Mouse (Mus musculus) CH12.LX (cell line): ENCODE measurements around the gene Ube4b. TPM values are rescaled to one million over a fixed set of nuclear protein-coding genes. Genes with fewer than 3 reads are reported as not detected.
A peak's percentile ranks its signal among the peaks of the same experiment; 100 is the strongest.

Source experiments
- DNase-seq: peaks from one replicate; pipeline ENCODE4 v3.0.0-alpha.2; 2013; ENCODE audit errors: extremely low read depth
- H3K27ac ChIP-seq: 2 replicates; pipeline ENCODE4 v1.5.1; 2012; ENCODE audit warnings: low read depth, mild to moderate bottlenecking, control low read depth, moderate library complexity; ENCODE audit not compliant: insufficient read depth
- H3K27me3 ChIP-seq: replicated peaks from 2 replicates; pipeline ENCODE3; 2012; ENCODE audit warnings: inconsistent platforms
- H3K36me3 ChIP-seq, 2 experiments: replicated peaks in 1 of 2; 2 replicates each; pipeline versions ENCODE3 to v1.6.1; 2012; ENCODE audit warnings: inconsistent platforms in 1 of 2, low read length in 1 of 2, mild to moderate bottlenecking in 1 of 2, mixed read lengths in 1 of 2, moderate library complexity in 1 of 2; ENCODE audit not compliant: control insufficient read depth in 1 of 2, insufficient read depth in 1 of 2
- H3K4me1 ChIP-seq, 2 experiments: 2 replicates each; pipeline ENCODE4 v1.6.1; 2012; ENCODE audit warnings: inconsistent platforms in 1 of 2, moderate library complexity in 1 of 2; ENCODE audit not compliant: insufficient read depth in 2 of 2, control insufficient read depth in 1 of 2
- H3K4me2 ChIP-seq: 2 replicates; pipeline ENCODE4 v1.6.1; 2012; ENCODE audit warnings: low read depth, mild to moderate bottlenecking, control low read depth; ENCODE audit not compliant: poor library complexity, insufficient read depth, severe bottlenecking
- H3K4me3 ChIP-seq, 3 experiments: fragments of 150-350 bp in 1 of 3; sonication (generic) in 1 of 3; replicated peaks in 1 of 3; 2 replicates each; pipeline versions ENCODE3 to v1.5.1; 2011 to 2012; ENCODE audit warnings: low read depth in 2 of 3, low read length in 2 of 3, mild to moderate bottlenecking in 2 of 3, moderate library complexity in 2 of 3, control low read depth in 1 of 3, improper control_type of control experiment in 1 of 3, inconsistent platforms in 1 of 3, mixed read lengths in 1 of 3; ENCODE audit not compliant: poor library complexity in 1 of 3
- H3K79me2 ChIP-seq: replicated peaks from 2 replicates; pipeline ENCODE4 v1.6.1; 2012; ENCODE audit warnings: mild to moderate bottlenecking, moderate library complexity; ENCODE audit not compliant: control insufficient read depth, poor library complexity, insufficient read depth, severe bottlenecking; ENCODE audit errors: extremely low read depth
- H3K9ac ChIP-seq: 2 replicates; pipeline ENCODE4 v1.6.1; 2012; ENCODE audit warnings: low read depth, mild to moderate bottlenecking, control low read depth, moderate library complexity; ENCODE audit not compliant: insufficient read depth
- H3K9me3 ChIP-seq: replicated peaks from 2 replicates; pipeline ENCODE3; 2012; ENCODE audit warnings: low read length, inconsistent platforms, mixed read lengths
- BHLHE40 ChIP-seq: IDR thresholded peaks from 2 replicates; pipeline ENCODE4 v1.6.1; 2011; ENCODE audit warnings: mild to moderate bottlenecking, low read depth, low read length, improper control_type of control experiment
- CHD1 ChIP-seq: IDR thresholded peaks from 2 replicates; pipeline ENCODE4 v1.6.1; 2012; ENCODE audit warnings: low read depth, low read length, improper control_type of control experiment, inconsistent platforms
- CHD2 ChIP-seq: IDR thresholded peaks from 2 replicates; pipeline ENCODE4 v1.6.1; 2011; ENCODE audit warnings: low read length, improper control_type of control experiment
- CTCF ChIP-seq, 2 experiments: IDR thresholded peaks in 1 of 2; conservative IDR thresholded peaks in 1 of 2; 2 replicates each; pipeline ENCODE4 v1.5.1; 2011 to 2012; ENCODE audit warnings: low read depth in 2 of 2, low read length in 2 of 2, improper control_type of control experiment in 1 of 2, inconsistent platforms in 1 of 2, mild to moderate bottlenecking in 1 of 2, moderate library complexity in 1 of 2
- E2F4 ChIP-seq: IDR thresholded peaks from 2 replicates; pipeline ENCODE4 v1.6.1; 2011; ENCODE audit warnings: low read depth, low read length, improper control_type of control experiment; ENCODE audit not compliant: insufficient replicate concordance
- ELF1 ChIP-seq: IDR thresholded peaks from 2 replicates; pipeline ENCODE4 v1.6.1; 2014; ENCODE audit warnings: low read depth, mild to moderate bottlenecking, inconsistent platforms, low read length, improper control_type of control experiment
- EP300 ChIP-seq: IDR thresholded peaks from 2 replicates; pipeline ENCODE4 v1.6.1; 2011; ENCODE audit warnings: low read length, improper control_type of control experiment
- ETS1 ChIP-seq: conservative IDR thresholded peaks from 2 replicates; pipeline ENCODE4 v1.6.1; 2012; ENCODE audit warnings: low read depth, mild to moderate bottlenecking, inconsistent platforms, low read length, improper control_type of control experiment, moderate library complexity
- HCFC1 ChIP-seq: IDR thresholded peaks from 2 replicates; pipeline ENCODE4 v1.6.1; 2012; ENCODE audit warnings: low read depth, mild to moderate bottlenecking, inconsistent platforms, low read length, improper control_type of control experiment
- IRF4 ChIP-seq: IDR thresholded peaks from 2 replicates; pipeline ENCODE4 v1.6.1; 2014; ENCODE audit warnings: low read depth, mild to moderate bottlenecking, inconsistent platforms, low read length, improper control_type of control experiment
- JUN ChIP-seq: IDR thresholded peaks from 2 replicates; pipeline ENCODE4 v1.6.1; 2011; ENCODE audit warnings: low read depth, mild to moderate bottlenecking, low read length, improper control_type of control experiment, moderate library complexity; ENCODE audit not compliant: insufficient read depth
- JUND ChIP-seq: conservative IDR thresholded peaks from 2 replicates; pipeline ENCODE4 v1.6.1; 2011; ENCODE audit warnings: low read depth, low read length, improper control_type of control experiment
- KAT2A ChIP-seq: IDR thresholded peaks from 2 replicates; pipeline ENCODE4 v1.6.1; 2012; ENCODE audit warnings: low read length, improper control_type of control experiment, inconsistent platforms; ENCODE audit not compliant: insufficient replicate concordance
- MAX ChIP-seq: IDR thresholded peaks from 2 replicates; pipeline ENCODE4 v1.6.1; 2011; ENCODE audit warnings: low read length, improper control_type of control experiment
- MAZ ChIP-seq: IDR thresholded peaks from 2 replicates; pipeline ENCODE4 v1.6.1; 2012; ENCODE audit warnings: low read depth, mild to moderate bottlenecking, inconsistent platforms, low read length, improper control_type of control experiment, moderate library complexity
- MEF2A ChIP-seq: IDR thresholded peaks from 2 replicates; pipeline ENCODE4 v1.6.1; 2014; ENCODE audit warnings: low read depth, mild to moderate bottlenecking, inconsistent platforms, low read length, improper control_type of control experiment, borderline replicate concordance
- MXI1 ChIP-seq: IDR thresholded peaks from 2 replicates; pipeline ENCODE4 v1.6.1; 2011; ENCODE audit warnings: mild to moderate bottlenecking, low read depth, low read length, improper control_type of control experiment
- MYC ChIP-seq: IDR thresholded peaks from 2 replicates; pipeline ENCODE4 v1.6.1; 2011; ENCODE audit warnings: low read depth, mild to moderate bottlenecking, improper control_type of control experiment, low read length
- NELFE ChIP-seq: IDR thresholded peaks from 2 replicates; pipeline ENCODE4 v1.6.1; 2011; ENCODE audit warnings: low read depth, low read length, improper control_type of control experiment
- NRF1 ChIP-seq: IDR thresholded peaks from 2 replicates; pipeline ENCODE4 v1.6.1; 2014; ENCODE audit warnings: low read depth, mild to moderate bottlenecking, inconsistent platforms, low read length, improper control_type of control experiment, moderate library complexity
- PAX5 ChIP-seq: IDR thresholded peaks from 2 replicates; pipeline ENCODE4 v1.6.1; 2012; ENCODE audit warnings: low read length, inconsistent platforms, mixed read lengths
- POLR2A ChIP-seq: IDR thresholded peaks from 2 replicates; pipeline ENCODE4 v1.6.1; 2011; ENCODE audit warnings: low read depth, mild to moderate bottlenecking, improper control_type of control experiment, low read length
- POLR2AphosphoS2 ChIP-seq: IDR thresholded peaks from 2 replicates; pipeline ENCODE4 v1.6.1; 2011; ENCODE audit warnings: low read depth, low read length, improper control_type of control experiment
- RAD21 ChIP-seq: IDR thresholded peaks from 2 replicates; pipeline ENCODE4 v1.6.1; 2011; ENCODE audit warnings: low read depth, mild to moderate bottlenecking, low read length, improper control_type of control experiment, moderate library complexity
- RCOR1 ChIP-seq: conservative IDR thresholded peaks from 2 replicates; pipeline ENCODE4 v1.6.1; 2012; ENCODE audit warnings: low read depth, mild to moderate bottlenecking, inconsistent platforms, low read length, improper control_type of control experiment
- SIN3A ChIP-seq: IDR thresholded peaks from 2 replicates; pipeline ENCODE4 v1.6.1; 2012; ENCODE audit warnings: low read length, improper control_type of control experiment, inconsistent platforms
- SMC3 ChIP-seq: IDR thresholded peaks from 2 replicates; pipeline ENCODE4 v1.6.1; 2011; ENCODE audit warnings: low read depth, low read length, improper control_type of control experiment
- TBP ChIP-seq: conservative IDR thresholded peaks from 2 replicates; pipeline ENCODE4 v1.6.1; 2011; ENCODE audit warnings: low read depth, low read length, improper control_type of control experiment
- TCF12 ChIP-seq: IDR thresholded peaks from 2 replicates; pipeline ENCODE4 v1.6.1; 2014; ENCODE audit warnings: low read depth, mild to moderate bottlenecking, inconsistent platforms, low read length, improper control_type of control experiment
- UBTF ChIP-seq: IDR thresholded peaks from 2 replicates; pipeline ENCODE4 v1.6.1; 2012; ENCODE audit warnings: low read depth, mild to moderate bottlenecking, inconsistent platforms, low read length, improper control_type of control experiment, moderate library complexity
- USF1 ChIP-seq: IDR thresholded peaks from 2 replicates; pipeline ENCODE4 v1.6.1; 2014; ENCODE audit warnings: low read depth, mild to moderate bottlenecking, inconsistent platforms, low read length, improper control_type of control experiment
- USF2 ChIP-seq: conservative IDR thresholded peaks from 2 replicates; pipeline ENCODE4 v1.6.1; 2011; ENCODE audit warnings: low read depth, low read length, improper control_type of control experiment
- ZMIZ1 ChIP-seq: IDR thresholded peaks from 2 replicates; pipeline ENCODE4 v1.6.1; 2012; ENCODE audit warnings: low read depth, mild to moderate bottlenecking, inconsistent platforms, low read length, improper control_type of control experiment
- dilution Hi-C: fragments of 300-500 bp; cut with MboI; formaldehyde crosslinking; loops from 2 replicates; pipeline ENCODE4 v1.14.3; 2020; ENCODE audit warnings: low sequenced_read_pairs; ENCODE audit not compliant: extremely low pct_unique_long_range_greater_than_20kb, extremely low pct_ligation_motif_present
- in situ Hi-C: fragments of 300-500 bp; cut with MboI; formaldehyde crosslinking; loops from 3 replicates; pipeline ENCODE4 v1.14.3; 2019; ENCODE audit warnings: low sequenced_read_pairs, low pct_ligation_motif_present, low pct_unique_long_range_greater_than_20kb, mixed read lengths
- polyA plus RNA-seq: library from polyadenylated mRNA; unstranded; fragments of >175 nt; gene quantifications from 2 replicates; pipeline ENCODE4 v1.2.1, GENCODE M21; 2012; ENCODE audit warnings: low read depth; ENCODE audit not compliant: insufficient read length
- total RNA-seq, 2 experiments: library from RNA; depleted of rRNA; stranded (reverse); fragments of 300-350 nt in 1 of 2; fragments of >200 nt in 1 of 2; gene quantifications; 2 replicates each; pipeline ENCODE4 v1.2.3; 2012 to 2014

Ube4b gene
- total and polyA plus RNA-seq, 3 experiments = 13.1 to 60.0 (median 41.6) TPM

DNA sequence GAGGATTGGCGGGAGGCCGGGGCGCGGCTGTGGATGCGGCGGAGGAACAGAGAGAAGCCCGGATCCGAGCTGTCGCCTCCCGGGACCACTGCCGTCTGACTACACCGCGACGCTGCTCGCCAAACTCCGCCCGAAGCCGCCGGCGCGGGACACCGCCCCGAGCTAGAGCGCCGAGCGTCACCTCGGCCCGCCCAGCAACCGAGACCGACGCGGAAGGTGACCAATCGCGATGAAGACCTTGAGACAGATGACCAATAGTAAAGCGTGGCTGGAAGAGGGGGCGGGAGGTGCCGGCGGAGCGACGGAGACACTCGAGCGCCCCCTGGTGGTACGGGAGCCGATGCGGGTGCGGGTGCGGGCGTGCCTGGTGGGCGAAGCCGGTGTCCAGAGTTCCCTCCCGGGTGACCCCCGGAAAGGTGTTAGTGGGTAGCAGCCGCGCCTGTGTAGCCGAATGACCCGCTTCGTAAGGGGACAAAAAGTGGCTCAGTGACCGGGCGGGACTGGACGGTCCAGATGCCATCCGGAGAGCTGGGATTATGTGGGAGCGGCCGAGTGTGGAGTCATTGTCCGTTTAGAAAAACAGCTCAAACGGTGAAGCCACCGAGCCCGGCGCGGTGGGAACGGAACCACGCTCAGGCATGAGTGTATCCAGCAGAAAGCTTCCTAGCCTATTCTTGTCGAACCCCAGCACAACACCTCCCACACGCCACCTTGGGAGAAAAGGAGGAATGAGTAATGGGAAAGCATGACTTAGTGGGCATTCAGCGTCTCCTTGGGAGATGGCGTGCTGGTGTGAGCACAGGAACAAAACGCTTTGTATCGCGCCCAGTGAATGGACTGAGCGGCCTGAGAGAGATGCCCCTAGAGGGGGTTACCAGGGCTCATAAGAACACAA, 118.7 kb downstream of the Ube4b start, which contains the start of gene Kif1b:
TSS of gene Kif1b (minus strand) at position 98 of the 895 bp plus-strand sequence.
- Histone ChIP-seq H3K27ac (peak within 1 kb of the TSS; percentile 68), H3K36me3 (no peaks in the 10 kb centered on the region), H3K4me3 (peak within 1 kb of the TSS; percentile 78 to 99 (median 82)), H3K9me3 (no peaks in the 10 kb centered on the region), H3K9ac (peak within 1 kb of the TSS; percentile 74), H3K4me1 (peaks cover under 1 to 31% of the 10 kb centered on the region in 2 experiments; a peak in 2 of 4 replicates), H3K79me2 (peaks cover 42% of the 10 kb centered on the region), H3K27me3 (peaks cover 4% of the 10 kb centered on the region), H3K4me2 (peak within 1 kb of the TSS; percentile 87)
- peak; percentile 93 for DNase-seq
- dilution Hi-C loops (no loop called here), in situ Hi-C loops (no loop called here)
- TF ChIP-seq POLR2AphosphoS2 = 0 out of 2 replicates have a peak, but pooled peaks have one; percentile 32
- TF ChIP-seq JUND = no peak
- peak; percentile 81 for TF ChIP-seq MAZ
- TF ChIP-seq NRF1 = peak; percentile 49
- peak; percentile 60 for TF ChIP-seq MXI1
- TF ChIP-seq BHLHE40 = peak; percentile 47
- TF ChIP-seq TBP = 0 out of 2 replicates have a peak, but pooled peaks have one; percentile 41
- no peak; the same call in 1 of the 2 replicates for TF ChIP-seq ETS1
- 0 out of 2 replicates have a peak, but pooled peaks have one; percentile 41 for TF ChIP-seq KAT2A
- TF ChIP-seq RCOR1 = no peak
- peak; percentile 66 for TF ChIP-seq SMC3
- peak; percentile 97 for TF ChIP-seq CHD2
- TF ChIP-seq MYC = no peak
- TF ChIP-seq MEF2A = peak; percentile 9; the same call in 1 of the 2 replicates
- no peak for TF ChIP-seq E2F4
- peak in 1 of 2 experiments; percentile 86; a peak in 2 of 4 replicates for TF ChIP-seq CTCF (conservative IDR thresholded peaks at IDR 0.05 in 1 of 2, IDR thresholded peaks at IDR 0.05 in 1 of 2; ENCODE audit: low read depth in 2 of 2, low read length in 2 of 2)
- peak; percentile 75 for TF ChIP-seq TCF12
- TF ChIP-seq IRF4 = peak; percentile 63; the same call in 1 of the 2 replicates
- TF ChIP-seq CHD1 = no peak
- peak; percentile 15; the same call in 1 of the 2 replicates for TF ChIP-seq ELF1
- peak; percentile 66; the same call in 1 of the 2 replicates for TF ChIP-seq MAX
- no peak for TF ChIP-seq PAX5
- TF ChIP-seq EP300 = no peak
- TF ChIP-seq UBTF = no peak
- peak; percentile 56 for TF ChIP-seq RAD21
- TF ChIP-seq JUN = no peak
- TF ChIP-seq POLR2A = peak; percentile 83
- TF ChIP-seq USF2 = no peak
- TF ChIP-seq NELFE = peak; percentile 85
- no peak for TF ChIP-seq USF1
- TF ChIP-seq HCFC1 = peak; percentile 52; the same call in 1 of the 2 replicates
- 0 out of 2 replicates have a peak, but pooled peaks have one; percentile 40 for TF ChIP-seq SIN3A
- peak; percentile 81 for TF ChIP-seq ZMIZ1
